Mouse (Mus musculus): ENCODE results near the gene Sun1. TPM values are rescaled to one million over a fixed set of nuclear protein-coding genes. Genes with fewer than 3 reads are reported as not detected.

The Sun1 gene
- polyA plus RNA-seq, 1 experiment from 2014 or later = 35.0 TPM

GRCm38 (mm10) chr5:139203312-139203711 is 2.9 kb downstream of the Sun1 start:
- DNase-seq (ENCODE audit: low spot score) = no peak
- WGBS = 84% methylated on average over 5 of the region's 5 CpGs
- TF ChIP-seq CTCF (IDR thresholded peaks at IDR 0.05; ENCODE audit: low read depth) = no peak

GRCm38 (mm10) chr5:139206081-139206480 is 5.6 kb downstream of the Sun1 start:
- no peak overlapping the region for H3K4me2 ChIP-seq (ENCODE audit: low read length)
- TF ChIP-seq CTCF (IDR thresholded peaks at IDR 0.05; ENCODE audit: low read depth) = no peak
- WGBS = 58% methylated on average over 4 of the region's 4 CpGs

More at GRCm38 (mm10) chr5:139203312-139203711, 2.9 kb downstream of the Sun1 start:
- Histone ChIP-seq H3K4me1 (replicated peaks; ENCODE audit: insufficient read depth, low read length) (peaks cover 13% of the 10 kb centered on the region; the same call in 1 of the 2 replicates), H3K4me3 (replicated peaks; ENCODE audit: low read depth, low read length) (no peak overlapping the region), H3K4me2 (ENCODE audit: low read length) (no peak overlapping the region), H3K27ac (no peak overlapping the region), H3K36me3 (ENCODE audit: insufficient read depth, low read length) (no peaks in the 10 kb centered on the region), H3K27me3 (ENCODE audit: insufficient read depth, low read length) (no peaks in the 10 kb centered on the region), H3K9me3 (replicated peaks; ENCODE audit: low read length) (no peaks in the 10 kb centered on the region), H3K9ac (ENCODE audit: low read depth, low read length) (no peak overlapping the region)
- ATAC-seq (replicated peaks; ENCODE audit: low FRiP score, low read depth) = no peak

GRCm38 (mm10) chr5:139206525-139206924 is 6.1 kb downstream of the Sun1 start:
- no peaks in the 10 kb centered on the region for H3K27me3 ChIP-seq (ENCODE audit: insufficient read depth, low read length)
- WGBS = 65% methylated on average over 7 of the region's 7 CpGs
- no peak overlapping the region for H3K27ac ChIP-seq
- H3K4me3 ChIP-seq (replicated peaks; ENCODE audit: low read depth, low read length) = no peak overlapping the region
- ATAC-seq (replicated peaks; ENCODE audit: low FRiP score, low read depth) (no peak), DNase-seq (ENCODE audit: low spot score) (no peak)
- no peaks in the 10 kb centered on the region for H3K9me3 ChIP-seq (replicated peaks; ENCODE audit: low read length)
- H3K9ac ChIP-seq (ENCODE audit: low read depth, low read length) = no peak overlapping the region
- no peak overlapping the region for H3K4me2 ChIP-seq (ENCODE audit: low read length)
- 0 out of 2 replicates have a peak, but pooled peaks cover 4% of the 10 kb centered on the region for H3K36me3 ChIP-seq (ENCODE audit: insufficient read depth, low read length)
- TF ChIP-seq CTCF (IDR thresholded peaks at IDR 0.05; ENCODE audit: low read depth) = no peak
- peaks cover 9% of the 10 kb centered on the region; the same call in 1 of the 2 replicates for H3K4me1 ChIP-seq (replicated peaks; ENCODE audit: insufficient read depth, low read length)

More at GRCm38 (mm10) chr5:139206081-139206480, 5.6 kb downstream of the Sun1 start:
- peaks cover 13% of the 10 kb centered on the region; the same call in 1 of the 2 replicates for H3K4me1 ChIP-seq (replicated peaks; ENCODE audit: insufficient read depth, low read length)
- DNase-seq (ENCODE audit: low spot score) (no peak), ATAC-seq (replicated peaks; ENCODE audit: low FRiP score, low read depth) (no peak)
- no peak overlapping the region for H3K9ac ChIP-seq (ENCODE audit: low read depth, low read length)
- no peak overlapping the region for H3K4me3 ChIP-seq (replicated peaks; ENCODE audit: low read depth, low read length)
- no peaks in the 10 kb centered on the region for H3K9me3 ChIP-seq (replicated peaks; ENCODE audit: low read length)
- H3K36me3 ChIP-seq (ENCODE audit: insufficient read depth, low read length) = 0 out of 2 replicates have a peak, but pooled peaks cover 4% of the 10 kb centered on the region
- H3K27ac ChIP-seq = no peak overlapping the region
- H3K27me3 ChIP-seq (ENCODE audit: insufficient read depth, low read length) = no peaks in the 10 kb centered on the region

- no peak overlapping the region for H3K4me3 ChIP-seq (replicated peaks; ENCODE audit: low read depth, low read length)
- no peak for TF ChIP-seq CTCF (IDR thresholded peaks at IDR 0.05; ENCODE audit: low read depth)
- ATAC-seq (replicated peaks; ENCODE audit: low FRiP score, low read depth) = no peak
- no peak overlapping the region for H3K9ac ChIP-seq (ENCODE audit: low read depth, low read length)
- 0 out of 2 replicates have a peak, but pooled peaks cover 4% of the 10 kb centered on the region for H3K36me3 ChIP-seq (ENCODE audit: insufficient read depth, low read length)
- DNase-seq (ENCODE audit: low spot score) = no peak
- no peaks in the 10 kb centered on the region for H3K9me3 ChIP-seq (replicated peaks; ENCODE audit: low read length)
- no peak overlapping the region for H3K27ac ChIP-seq
- H3K27me3 ChIP-seq (ENCODE audit: insufficient read depth, low read length) = no peaks in the 10 kb centered on the region
- H3K4me2 ChIP-seq (ENCODE audit: low read length) = no peak overlapping the region
- no peaks in the 10 kb centered on the region for H3K4me1 ChIP-seq (replicated peaks; ENCODE audit: insufficient read depth, low read length)
Observed at GRCm38 (mm10) chr5:139208183-139208582, 7.7 kb downstream of the Sun1 start.

GRCm38 (mm10) chr5:139208871-139209684 is 8.6 kb downstream of the Sun1 start:
- ATAC-seq (replicated peaks; ENCODE audit: low FRiP score, low read depth) = peak; percentile 69; the same call in 1 of the 2 replicates
- WGBS = 86% methylated on average over 10 of the region's 10 CpGs
- Histone ChIP-seq H3K9me3 (replicated peaks; ENCODE audit: low read length) (no peaks in the 10 kb centered on the region), H3K4me3 (replicated peaks; ENCODE audit: low read depth, low read length) (no peak overlapping the region), H3K4me1 (replicated peaks; ENCODE audit: insufficient read depth, low read length) (no peaks in the 10 kb centered on the region), H3K27ac (no peak overlapping the region), H3K9ac (ENCODE audit: low read depth, low read length) (no peak overlapping the region), H3K4me2 (ENCODE audit: low read length) (no peak overlapping the region), H3K27me3 (ENCODE audit: insufficient read depth, low read length) (no peaks in the 10 kb centered on the region), H3K36me3 (ENCODE audit: insufficient read depth, low read length) (0 out of 2 replicates have a peak, but pooled peaks cover 4% of the 10 kb centered on the region)
- TF ChIP-seq CTCF (IDR thresholded peaks at IDR 0.05; ENCODE audit: low read depth) = peak; percentile 69
- peak; percentile 35 for DNase-seq (ENCODE audit: low spot score)

- 0 out of 2 replicates have a peak, but pooled peaks cover 4% of the 10 kb centered on the region for H3K36me3 ChIP-seq (ENCODE audit: insufficient read depth, low read length)
- ATAC-seq (replicated peaks; ENCODE audit: low FRiP score, low read depth) (no peak), DNase-seq (ENCODE audit: low spot score) (no peak)
- H3K27ac ChIP-seq = no peak overlapping the region
- H3K27me3 ChIP-seq (ENCODE audit: insufficient read depth, low read length) = no peaks in the 10 kb centered on the region
- no peaks in the 10 kb centered on the region for H3K9me3 ChIP-seq (replicated peaks; ENCODE audit: low read length)
- WGBS = 90% methylated on average over 7 of the region's 7 CpGs
- no peak for TF ChIP-seq CTCF (IDR thresholded peaks at IDR 0.05; ENCODE audit: low read depth)
- no peak overlapping the region for H3K4me3 ChIP-seq (replicated peaks; ENCODE audit: low read depth, low read length)
- H3K4me1 ChIP-seq (replicated peaks; ENCODE audit: insufficient read depth, low read length) = no peaks in the 10 kb centered on the region
- no peak overlapping the region for H3K4me2 ChIP-seq (ENCODE audit: low read length)
- H3K9ac ChIP-seq (ENCODE audit: low read depth, low read length) = no peak overlapping the region
Observed at GRCm38 (mm10) chr5:139209685-139210026, 9.2 kb downstream of the Sun1 start.
